Mouse (Mus musculus) liver, embryonic 14.5 days (tissue): ENCODE measurements around the gene Trappc3.

Experiments
- CTCF ChIP-seq: IDR thresholded peaks from 2 replicates; pipeline ENCODE4 v1.5.1; 2016; ENCODE audit warnings: antibody characterized with exemption, low read depth, control low read depth
- EP300 ChIP-seq: IDR thresholded peaks from 2 replicates; pipeline ENCODE4 v1.6.1; 2016; ENCODE audit warnings: antibody characterized with exemption, low read depth

DNA sequence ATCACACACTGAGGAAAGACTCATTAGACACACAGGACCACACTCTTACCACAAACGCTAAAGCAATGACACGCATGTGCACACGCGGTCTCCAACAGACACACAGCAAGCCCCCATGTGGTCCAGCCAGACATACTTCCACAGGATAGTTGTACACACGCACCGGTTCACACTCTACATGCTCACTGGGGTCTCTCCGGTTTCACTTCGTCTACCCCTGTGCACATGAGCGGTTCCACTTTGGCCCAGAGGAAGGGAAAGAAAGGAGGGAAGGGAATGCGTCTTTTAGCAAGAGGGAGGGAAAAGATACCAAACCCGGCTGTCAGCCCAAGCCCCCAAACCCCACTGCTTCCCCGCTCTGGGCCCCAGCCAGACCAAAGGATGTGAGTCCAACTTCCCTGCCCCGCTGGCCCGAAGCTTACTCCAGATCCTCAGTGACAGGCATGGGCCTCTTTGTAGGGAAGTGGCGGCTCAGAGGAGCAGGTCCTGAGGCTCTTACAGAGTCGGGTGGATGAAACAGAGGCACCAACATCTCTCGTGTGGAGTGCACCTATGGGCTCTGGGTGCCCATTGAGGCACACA is 26.1 kb downstream of the Trappc3 start:
- TF ChIP-seq CTCF (no peak), EP300 (no peak)
